Mouse (Mus musculus): ENCODE measurements at regions not wholly inside any gene's neighbourhood (a gene's known extent, or its start where the extent isn't known, plus 50 kb on each side); places are given as distances from the start of the nearest gene placed in this dataset.

DNA sequence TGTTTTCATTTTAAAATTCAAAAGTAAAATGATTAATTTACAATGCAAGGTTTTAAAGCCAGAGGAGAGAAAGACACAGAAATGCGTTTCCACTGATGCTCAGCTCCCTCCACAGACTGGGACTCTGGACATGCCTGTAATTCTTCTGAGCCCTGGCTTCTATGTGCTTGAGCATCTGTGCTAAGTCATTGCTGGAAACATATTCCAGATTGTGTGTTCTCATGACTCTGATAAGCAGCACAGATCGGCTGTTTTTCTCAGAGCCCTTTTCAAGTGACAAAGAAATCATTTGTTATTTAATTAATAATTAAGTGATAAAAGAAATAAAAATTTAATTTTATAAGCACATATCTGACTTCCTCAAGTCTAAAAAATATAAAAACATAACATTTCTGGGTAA is 127.3 kb upstream of the Tfap2d start:
- intact Hi-C loops (cut with DNase I), result loop anchor here (10.0 kb wide), 1 partner anchor 391 kb away; no protein-coding TSS in a partner anchor
- no peak for DNase-seq (ENCODE audit: extremely low spot score in 1 of 2, low spot score in 2 of 2)
- no peak for TF ChIP-seq CTCF (IDR thresholded peaks at IDR 0.05)
- Histone ChIP-seq H3K27ac (no peak overlapping the region), H3K4me3 (no peak overlapping the region)

DNA sequence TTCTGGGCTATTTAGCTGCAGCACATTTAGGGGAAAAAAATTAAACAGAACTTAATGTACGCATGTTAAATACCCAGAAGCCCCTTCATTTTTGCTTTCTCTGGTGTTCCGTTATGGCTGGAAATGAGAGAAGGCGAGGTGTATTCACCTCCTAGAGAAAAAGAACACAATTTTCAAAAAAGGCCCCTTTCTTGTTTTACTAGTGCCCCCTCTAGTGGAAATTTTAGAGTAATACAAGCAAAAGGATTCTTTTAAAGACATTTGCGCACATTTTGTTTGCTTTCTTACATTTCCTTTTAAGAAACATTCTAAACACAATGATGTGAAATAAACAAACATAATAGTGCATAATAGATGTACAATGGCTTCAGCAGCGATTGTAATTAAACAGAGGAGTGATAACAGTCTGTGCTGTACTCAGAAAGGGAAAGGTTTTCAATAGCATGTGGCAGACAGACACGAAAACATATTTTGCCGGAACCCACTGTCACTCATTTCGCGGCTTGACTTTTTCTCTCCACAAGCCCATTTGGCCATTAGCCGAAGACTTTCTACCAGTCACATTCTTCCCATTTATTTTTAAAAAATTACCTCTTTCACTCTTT is 126.0 kb upstream of the Tfap2d start:
- Histone ChIP-seq H3K4me3 (peak overlapping the region; percentile 24), H3K27ac (no peak overlapping the region)
- peak; percentile 75 for TF ChIP-seq CTCF (IDR thresholded peaks at IDR 0.05)
- intact Hi-C loops (cut with DNase I), result loop anchor here (2.0 to 10.0 kb wide), 2 partner anchors 392 to 618 kb away; no protein-coding TSS in a partner anchor
- no peak for DNase-seq (ENCODE audit: extremely low spot score in 1 of 2, low spot score in 2 of 2)

DNA sequence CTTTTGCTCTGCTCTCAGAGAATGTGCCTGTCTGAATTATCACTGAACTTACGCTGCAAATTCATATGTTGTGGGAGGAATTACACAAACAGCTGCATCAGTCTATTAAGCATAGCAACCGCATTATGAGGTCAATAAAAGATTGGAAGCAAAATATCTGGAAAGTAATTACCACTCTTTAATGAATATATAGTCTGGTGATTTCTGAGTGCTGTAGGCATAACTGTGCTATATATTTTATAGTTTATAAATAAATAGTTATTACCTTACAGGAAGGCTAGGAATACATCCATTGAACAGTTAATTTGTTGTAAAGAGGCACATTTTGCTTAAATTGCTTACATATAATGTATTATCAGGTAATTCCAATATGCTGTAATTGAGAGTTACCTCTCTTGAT is 123.7 kb upstream of the Tfap2d start:
- DNase-seq (ENCODE audit: extremely low spot score in 1 of 2, low spot score in 2 of 2), result no peak
- intact Hi-C loops (cut with DNase I), result loop anchor here (10.0 kb wide), 1 partner anchor 394 kb away; no protein-coding TSS in a partner anchor
- H3K4me3 ChIP-seq, result no peak overlapping the region
- no peak for TF ChIP-seq CTCF (IDR thresholded peaks at IDR 0.05)
- no peak overlapping the region for H3K27ac ChIP-seq

DNA sequence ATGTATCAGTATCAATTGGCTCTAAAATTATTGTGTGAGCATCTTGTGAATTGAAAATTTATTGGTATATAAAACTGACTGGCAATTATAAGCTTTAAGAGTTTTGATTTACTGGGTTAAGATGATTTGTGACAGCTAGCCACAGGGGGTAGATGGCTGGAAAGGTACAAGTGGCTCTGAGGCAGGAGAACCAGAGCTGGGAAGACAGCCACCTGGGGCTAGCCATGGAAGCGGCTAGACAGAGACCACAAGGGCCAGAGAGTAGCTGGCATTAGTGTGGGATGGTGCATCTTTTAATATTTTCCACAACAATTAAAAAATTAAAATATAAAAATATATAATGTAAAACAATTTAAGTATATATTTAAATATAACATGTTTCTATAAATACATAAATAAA is 86.0 kb upstream of the Tfap2d start:
- DNase-seq (ENCODE audit: extremely low spot score in 1 of 2, low spot score in 2 of 2), result no peak
- no peak for TF ChIP-seq CTCF (IDR thresholded peaks at IDR 0.05)
- no peak overlapping the region for H3K27ac ChIP-seq
- intact Hi-C loops (cut with DNase I), result no loop called here
- H3K4me3 ChIP-seq, result no peak overlapping the region
